Mouse (Mus musculus): ENCODE results near the gene Defa23.
"Not testable (repeated sequence)": the region's sequence is repeated elsewhere in the genome, so short reads cannot be mapped to it uniquely, and the experiment has no call there.

Gene Defa23

GRCm38 (mm10) chr8:21054747-21055146 lies at the start of gene Defa23:
Gene Defa23, plus strand, starts transcription at chr8:21055047.
- not testable (repeated sequence) for ATAC-seq (ENCODE audit: insufficient number of reproducible peaks, low FRiP score, low TSS enrichment)

- ATAC-seq (ENCODE audit: insufficient number of reproducible peaks, low FRiP score, low TSS enrichment): no peak
Observed at GRCm38 (mm10) chr8:21006801-21007200, 48.0 kb upstream of the Defa23 start.

- not testable (repeated sequence) for ATAC-seq (ENCODE audit: insufficient number of reproducible peaks, low FRiP score, low TSS enrichment)
Observed at GRCm38 (mm10) chr8:21008578-21008977, 46.3 kb upstream of the Defa23 start.

DNA sequence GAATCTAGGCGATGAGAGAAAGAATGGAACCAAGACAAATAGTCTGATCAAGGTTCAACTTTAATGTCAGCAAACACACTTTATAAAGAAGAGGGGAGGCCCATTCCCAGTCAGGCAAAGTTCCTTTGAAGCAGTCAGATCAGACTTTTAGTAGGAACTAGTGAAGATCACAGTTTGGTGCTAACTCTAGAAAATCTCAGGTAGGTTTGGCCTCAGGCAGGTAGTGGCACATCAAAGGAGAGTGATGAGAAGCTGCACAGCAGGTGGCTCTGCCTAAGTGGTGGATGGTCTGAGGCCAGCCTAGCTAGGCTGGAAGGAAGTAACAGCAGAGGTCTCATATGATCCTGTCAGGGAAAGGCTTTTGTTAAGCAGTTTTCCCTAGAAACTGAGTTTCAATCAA lies 44.3 kb upstream of the Defa23 start:
- not testable (repeated sequence) for ATAC-seq (ENCODE audit: insufficient number of reproducible peaks, low FRiP score, low TSS enrichment)

DNA sequence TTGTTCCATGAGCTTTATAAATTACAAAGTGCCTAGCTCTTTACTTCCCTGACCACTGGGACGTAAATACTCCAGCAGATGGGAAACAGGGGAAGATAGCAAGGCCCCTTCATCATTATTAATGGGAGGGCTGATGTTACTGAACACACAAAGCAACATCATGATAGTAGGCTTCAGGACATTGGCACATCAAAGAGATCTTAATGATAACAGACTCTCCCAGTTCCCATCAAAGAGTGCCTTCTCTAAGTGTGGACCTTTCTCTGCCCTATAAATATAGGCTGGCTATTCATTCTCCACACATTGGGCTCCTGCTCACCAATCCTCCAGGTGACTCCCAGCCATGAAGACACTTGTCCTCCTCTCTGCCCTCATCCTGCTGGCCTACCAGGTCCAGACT lies 29.6 kb upstream of the Defa23 start, which contains the start of gene Defa21:
Gene Defa21, plus strand, starts transcription at position 301 of the 400 bp plus-strand sequence.
- not testable (repeated sequence) for ATAC-seq (ENCODE audit: insufficient number of reproducible peaks, low FRiP score, low TSS enrichment)

- ATAC-seq (ENCODE audit: insufficient number of reproducible peaks, low FRiP score, low TSS enrichment): not testable (repeated sequence)
Observed at GRCm38 (mm10) chr8:21064738-21065137, 9.9 kb downstream of the Defa23 start, which contains the start of gene Defa35. Gene Defa35, plus strand, starts transcription at chr8:21065038.

GRCm38 (mm10) chr8:21084142-21084541 lies 29.3 kb downstream of the Defa23 start, which contains the start of gene Defa25:
Gene Defa25, plus strand, starts transcription at chr8:21084442.
- ATAC-seq (ENCODE audit: insufficient number of reproducible peaks, low FRiP score, low TSS enrichment): not testable (repeated sequence)

DNA sequence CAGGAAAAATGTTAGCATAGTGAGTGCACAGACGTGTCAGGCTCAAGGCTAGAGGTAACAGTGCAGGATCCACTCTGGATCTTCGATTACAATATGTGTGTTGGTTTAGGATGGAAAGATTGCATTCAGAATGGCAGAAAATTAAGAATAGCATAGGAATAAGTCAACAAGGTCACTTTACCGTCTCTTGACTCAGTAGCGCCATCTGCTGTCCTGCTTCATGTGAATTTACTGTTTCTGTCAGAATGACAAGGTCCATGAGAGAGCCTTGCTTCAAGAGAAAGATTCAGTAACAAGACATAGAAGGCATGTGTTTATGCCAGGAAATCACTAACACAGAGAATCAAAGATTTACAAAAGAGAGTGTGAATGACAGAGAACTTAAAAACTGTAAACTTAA lies 38.3 kb downstream of the Defa23 start:
- no peak for ATAC-seq (ENCODE audit: insufficient number of reproducible peaks, low FRiP score, low TSS enrichment)

- not testable (repeated sequence) for ATAC-seq (ENCODE audit: insufficient number of reproducible peaks, low FRiP score, low TSS enrichment)
Observed at GRCm38 (mm10) chr8:21095950-21096349, 41.1 kb downstream of the Defa23 start, which contains the start of gene Gm14851. Gene Gm14851, minus strand, starts transcription at chr8:21096050.

All from cerebellum, adult (tissue).